Mouse (Mus musculus) intestine, embryonic 16.5 days (tissue): Measurements from ENCODE around the gene Rpl19. TPM values are rescaled to one million over a fixed set of nuclear protein-coding genes. Genes with fewer than 3 reads are reported as not detected.

Source experiments
- ATAC-seq: fragments of 200-750 bp; cut with Nextera tagmentation; 2 replicates; pipeline ENCODE4 v1.8.0; 2017; ENCODE audit warnings: moderate TSS enrichment, moderate library complexity
- H3K27ac ChIP-seq: fragments of 300-500 bp; sonication (generic); 2 replicates; pipeline ENCODE4 v1.5.1; 2014; ENCODE audit warnings: mild to moderate bottlenecking, low read length
- H3K27me3 ChIP-seq: fragments of 300-500 bp; sonication (generic); replicated peaks from 2 replicates; pipeline ENCODE4 v1.6.1; 2014; ENCODE audit warnings: low read length, control low read depth, mixed read lengths; ENCODE audit not compliant: control insufficient read depth, insufficient read depth
- H3K36me3 ChIP-seq: fragments of 300-500 bp; sonication (generic); 2 replicates; pipeline ENCODE4 v1.6.1; 2014; ENCODE audit warnings: low read length, control low read depth; ENCODE audit not compliant: control insufficient read depth, insufficient read depth
- H3K4me1 ChIP-seq: fragments of 300-500 bp; sonication (generic); 2 replicates; pipeline ENCODE4 v1.6.1; 2014; ENCODE audit warnings: low read length, control low read depth, mixed read lengths; ENCODE audit not compliant: control insufficient read depth, insufficient read depth
- H3K4me2 ChIP-seq: fragments of 300-500 bp; sonication (generic); 2 replicates; pipeline ENCODE4 v1.6.1; 2014; ENCODE audit warnings: low read depth, low read length, control low read depth
- H3K4me3 ChIP-seq: fragments of 300-500 bp; sonication (generic); 2 replicates; pipeline ENCODE4 v1.5.1; 2014; ENCODE audit warnings: mild to moderate bottlenecking, low read length
- H3K9ac ChIP-seq: fragments of 300-500 bp; sonication (generic); 2 replicates; pipeline ENCODE4 v1.6.1; 2014; ENCODE audit warnings: low read depth, low read length
- H3K9me3 ChIP-seq: fragments of 300-500 bp; sonication (generic); 2 replicates; pipeline ENCODE4 v1.6.1; 2016; ENCODE audit warnings: low read length, control low read depth; ENCODE audit not compliant: control insufficient read depth
- WGBS: fragments of 180-500 bp; shearing (Covaris S2); extraction: QIAGEN DNeasy Blood & Tissue Kit; methylation state at CpG from one replicate; pipeline ENCODE4 v1.1.7; 2014; 5-methylcytosine and 5-hydroxymethylcytosine counted together
- polyA plus RNA-seq: library from polyadenylated mRNA; unstranded; fragments of >200 nt; fragmentation: Nextera tagmentation; extraction: Ambion mirVana; gene quantifications from 2 replicates; pipeline ENCODE4 v1.2.1, GENCODE M21; 2015

The Rpl19 gene
- polyA plus RNA-seq, 1 experiment from 2014 or later: 1,058 TPM

- no peak for ATAC-seq
- H3K9me3 ChIP-seq: no peaks in the 10 kb centered on the region
- H3K27ac ChIP-seq: no peak overlapping the region
- peaks cover 12% of the 10 kb centered on the region; the same call in 1 of the 2 replicates for H3K27me3 ChIP-seq
- WGBS: 78% methylated on average over 10 of the region's 10 CpGs
- peaks cover 7% of the 10 kb centered on the region for H3K4me1 ChIP-seq
- peaks cover 2% of the 10 kb centered on the region; the same call in 1 of the 2 replicates for H3K36me3 ChIP-seq
- no peak overlapping the region for H3K4me2 ChIP-seq
- H3K4me3 ChIP-seq: no peak overlapping the region
- H3K9ac ChIP-seq: no peak overlapping the region
Observed at GRCm38 (mm10) chr11:98005686-98006085, 20.8 kb upstream of the Rpl19 start.

- Histone ChIP-seq H3K36me3 (peaks cover 2% of the 10 kb centered on the region; the same call in 1 of the 2 replicates), H3K9ac (no peak overlapping the region)
- no peak for ATAC-seq
Observed at GRCm38 (mm10) chr11:98008087-98008486, 18.4 kb upstream of the Rpl19 start.

GRCm38 (mm10) chr11:98011716-98012115 is 14.8 kb upstream of the Rpl19 start:
- 0 out of 2 replicates have a peak, but pooled peaks cover 3% of the 10 kb centered on the region for H3K4me1 ChIP-seq
- H3K9me3 ChIP-seq: no peaks in the 10 kb centered on the region
- no peak overlapping the region for H3K4me3 ChIP-seq
- H3K9ac ChIP-seq: no peak overlapping the region
- H3K4me2 ChIP-seq: no peak overlapping the region
- ATAC-seq: no peak
- H3K36me3 ChIP-seq: no peaks in the 10 kb centered on the region
- H3K27me3 ChIP-seq: no peaks in the 10 kb centered on the region
- 59% methylated on average over 9 of the region's 9 CpGs for WGBS
- H3K27ac ChIP-seq: no peak overlapping the region

More at GRCm38 (mm10) chr11:98008087-98008486, 18.4 kb upstream of the Rpl19 start:
- Histone ChIP-seq H3K4me1 (peaks cover 7% of the 10 kb centered on the region), H3K4me2 (no peak overlapping the region), H3K4me3 (no peak overlapping the region), H3K27me3 (no peaks in the 10 kb centered on the region), H3K27ac (no peak overlapping the region), H3K9me3 (no peaks in the 10 kb centered on the region)
- WGBS: 76% methylated on average over 11 of the region's 11 CpGs

GRCm38 (mm10) chr11:98012831-98013230 is 13.7 kb upstream of the Rpl19 start:
- no peak overlapping the region for H3K4me2 ChIP-seq
- H3K27ac ChIP-seq: no peak overlapping the region
- no peaks in the 10 kb centered on the region for H3K9me3 ChIP-seq
- no peak for ATAC-seq
- H3K27me3 ChIP-seq: no peaks in the 10 kb centered on the region
- no peaks in the 10 kb centered on the region for H3K36me3 ChIP-seq
- no peak overlapping the region for H3K9ac ChIP-seq
- H3K4me1 ChIP-seq: 0 out of 2 replicates have a peak, but pooled peaks cover 3% of the 10 kb centered on the region
- H3K4me3 ChIP-seq: no peak overlapping the region
- 81% methylated on average over 10 of the region's 10 CpGs for WGBS

- no peak overlapping the region for H3K9ac ChIP-seq
- no peak overlapping the region for H3K4me3 ChIP-seq
- no peaks in the 10 kb centered on the region for H3K27me3 ChIP-seq
- no peak overlapping the region for H3K4me2 ChIP-seq
- WGBS: 88% methylated on average over 5 of the region's 5 CpGs
- H3K9me3 ChIP-seq: no peaks in the 10 kb centered on the region
- no peak overlapping the region for H3K27ac ChIP-seq
- H3K36me3 ChIP-seq: no peaks in the 10 kb centered on the region
- peaks cover 9% of the 10 kb centered on the region; the same call in 1 of the 2 replicates for H3K4me1 ChIP-seq
- no peak for ATAC-seq
Observed at GRCm38 (mm10) chr11:98016177-98016576, 10.3 kb upstream of the Rpl19 start.

- Histone ChIP-seq H3K4me2 (no peak overlapping the region), H3K4me3 (no peak overlapping the region), H3K27ac (no peak overlapping the region), H3K4me1 (peaks cover 15% of the 10 kb centered on the region), H3K36me3 (no peaks in the 10 kb centered on the region), H3K27me3 (no peaks in the 10 kb centered on the region), H3K9ac (no peak overlapping the region), H3K9me3 (no peaks in the 10 kb centered on the region)
- 79% methylated on average over 4 of the region's 4 CpGs for WGBS
- ATAC-seq: no peak
Observed at GRCm38 (mm10) chr11:98016824-98017223, 9.7 kb upstream of the Rpl19 start.

GRCm38 (mm10) chr11:98018222-98018621 is 8.3 kb upstream of the Rpl19 start:
- Histone ChIP-seq H3K36me3 (no peaks in the 10 kb centered on the region), H3K4me3 (no peak overlapping the region), H3K27me3 (no peaks in the 10 kb centered on the region), H3K9me3 (no peaks in the 10 kb centered on the region), H3K4me2 (no peak overlapping the region), H3K9ac (no peak overlapping the region), H3K4me1 (peaks cover 14% of the 10 kb centered on the region), H3K27ac (no peak overlapping the region)
- WGBS: 78% methylated on average over 6 of the region's 6 CpGs
- ATAC-seq: no peak

- Histone ChIP-seq H3K4me1 (peaks cover 16% of the 10 kb centered on the region), H3K9me3 (no peaks in the 10 kb centered on the region), H3K4me2 (peak overlapping the region; percentile 19; the same call in 1 of the 2 replicates), H3K9ac (no peak overlapping the region), H3K27me3 (no peaks in the 10 kb centered on the region), H3K4me3 (no peak overlapping the region), H3K27ac (no peak overlapping the region), H3K36me3 (no peaks in the 10 kb centered on the region)
- peak; percentile 19; the same call in 1 of the 2 replicates for ATAC-seq
- WGBS: 44% methylated on average over 10 of the region's 10 CpGs
Observed at GRCm38 (mm10) chr11:98018858-98019641, 7.5 kb upstream of the Rpl19 start.

GRCm38 (mm10) chr11:98019883-98020610 is 6.5 kb upstream of the Rpl19 start:
- ATAC-seq: no peak
- Histone ChIP-seq H3K36me3 (no peaks in the 10 kb centered on the region), H3K9me3 (no peaks in the 10 kb centered on the region), H3K4me3 (no peak overlapping the region), H3K9ac (peak overlapping the region; percentile 19; the same call in 1 of the 2 replicates), H3K27ac (no peak overlapping the region), H3K4me2 (0 out of 2 replicates have a peak overlapping the region, but pooled peaks have one; percentile 19), H3K27me3 (no peaks in the 10 kb centered on the region), H3K4me1 (peaks cover 16% of the 10 kb centered on the region)
- WGBS: 36% methylated on average over 8 of the region's 8 CpGs
